Mouse (Mus musculus) CH12.LX (cell line): ENCODE measurements at regions not wholly inside any gene's neighbourhood (a gene's known extent, or its start where the extent isn't known, plus 50 kb on each side); places are given as distances from the start of the nearest gene placed in this dataset.

Experiments used
- DNase-seq: peaks from one replicate; pipeline ENCODE4 v3.0.0-alpha.2; 2013; ENCODE audit errors: extremely low read depth
- H3K27ac ChIP-seq: 2 replicates; pipeline ENCODE4 v1.5.1; 2012; ENCODE audit warnings: low read depth, mild to moderate bottlenecking, control low read depth, moderate library complexity; ENCODE audit not compliant: insufficient read depth
- H3K27me3 ChIP-seq: replicated peaks from 2 replicates; pipeline ENCODE3; 2012; ENCODE audit warnings: inconsistent platforms
- H3K36me3 ChIP-seq, 2 experiments: replicated peaks in 1 of 2; 2 replicates each; pipeline versions ENCODE3 to v1.6.1; 2012; ENCODE audit warnings: inconsistent platforms in 1 of 2, low read length in 1 of 2, mild to moderate bottlenecking in 1 of 2, mixed read lengths in 1 of 2, moderate library complexity in 1 of 2; ENCODE audit not compliant: control insufficient read depth in 1 of 2, insufficient read depth in 1 of 2
- H3K4me1 ChIP-seq, 2 experiments: 2 replicates each; pipeline ENCODE4 v1.6.1; 2012; ENCODE audit warnings: inconsistent platforms in 1 of 2, moderate library complexity in 1 of 2; ENCODE audit not compliant: insufficient read depth in 2 of 2, control insufficient read depth in 1 of 2
- H3K4me2 ChIP-seq: 2 replicates; pipeline ENCODE4 v1.6.1; 2012; ENCODE audit warnings: low read depth, mild to moderate bottlenecking, control low read depth; ENCODE audit not compliant: poor library complexity, insufficient read depth, severe bottlenecking
- H3K4me3 ChIP-seq, 3 experiments: fragments of 150-350 bp in 1 of 3; sonication (generic) in 1 of 3; replicated peaks in 1 of 3; 2 replicates each; pipeline versions ENCODE3 to v1.5.1; 2011 to 2012; ENCODE audit warnings: low read depth in 2 of 3, low read length in 2 of 3, mild to moderate bottlenecking in 2 of 3, moderate library complexity in 2 of 3, control low read depth in 1 of 3, improper control_type of control experiment in 1 of 3, inconsistent platforms in 1 of 3, mixed read lengths in 1 of 3; ENCODE audit not compliant: poor library complexity in 1 of 3
- H3K79me2 ChIP-seq: replicated peaks from 2 replicates; pipeline ENCODE4 v1.6.1; 2012; ENCODE audit warnings: mild to moderate bottlenecking, moderate library complexity; ENCODE audit not compliant: control insufficient read depth, poor library complexity, insufficient read depth, severe bottlenecking; ENCODE audit errors: extremely low read depth
- H3K9ac ChIP-seq: 2 replicates; pipeline ENCODE4 v1.6.1; 2012; ENCODE audit warnings: low read depth, mild to moderate bottlenecking, control low read depth, moderate library complexity; ENCODE audit not compliant: insufficient read depth
- H3K9me3 ChIP-seq: replicated peaks from 2 replicates; pipeline ENCODE3; 2012; ENCODE audit warnings: low read length, inconsistent platforms, mixed read lengths
- EP300 ChIP-seq: IDR thresholded peaks from 2 replicates; pipeline ENCODE4 v1.6.1; 2011; ENCODE audit warnings: low read length, improper control_type of control experiment
- ETS1 ChIP-seq: conservative IDR thresholded peaks from 2 replicates; pipeline ENCODE4 v1.6.1; 2012; ENCODE audit warnings: low read depth, mild to moderate bottlenecking, inconsistent platforms, low read length, improper control_type of control experiment, moderate library complexity
- GABPA ChIP-seq: IDR thresholded peaks from 2 replicates; pipeline ENCODE4 v1.6.1; 2012; ENCODE audit warnings: low read depth, low read length, improper control_type of control experiment, inconsistent platforms; ENCODE audit not compliant: insufficient replicate concordance
- HCFC1 ChIP-seq: IDR thresholded peaks from 2 replicates; pipeline ENCODE4 v1.6.1; 2012; ENCODE audit warnings: low read depth, mild to moderate bottlenecking, inconsistent platforms, low read length, improper control_type of control experiment
- JUN ChIP-seq: IDR thresholded peaks from 2 replicates; pipeline ENCODE4 v1.6.1; 2011; ENCODE audit warnings: low read depth, mild to moderate bottlenecking, low read length, improper control_type of control experiment, moderate library complexity; ENCODE audit not compliant: insufficient read depth
- JUND ChIP-seq: conservative IDR thresholded peaks from 2 replicates; pipeline ENCODE4 v1.6.1; 2011; ENCODE audit warnings: low read depth, low read length, improper control_type of control experiment
- MAFK ChIP-seq: IDR thresholded peaks from 2 replicates; pipeline ENCODE4 v1.6.1; 2011; ENCODE audit warnings: low read length, improper control_type of control experiment; ENCODE audit not compliant: insufficient replicate concordance
- MAX ChIP-seq: IDR thresholded peaks from 2 replicates; pipeline ENCODE4 v1.6.1; 2011; ENCODE audit warnings: low read length, improper control_type of control experiment
- MAZ ChIP-seq: IDR thresholded peaks from 2 replicates; pipeline ENCODE4 v1.6.1; 2012; ENCODE audit warnings: low read depth, mild to moderate bottlenecking, inconsistent platforms, low read length, improper control_type of control experiment, moderate library complexity
- MXI1 ChIP-seq: IDR thresholded peaks from 2 replicates; pipeline ENCODE4 v1.6.1; 2011; ENCODE audit warnings: mild to moderate bottlenecking, low read depth, low read length, improper control_type of control experiment
- NELFE ChIP-seq: IDR thresholded peaks from 2 replicates; pipeline ENCODE4 v1.6.1; 2011; ENCODE audit warnings: low read depth, low read length, improper control_type of control experiment
- PAX5 ChIP-seq: IDR thresholded peaks from 2 replicates; pipeline ENCODE4 v1.6.1; 2012; ENCODE audit warnings: low read length, inconsistent platforms, mixed read lengths
- RAD21 ChIP-seq: IDR thresholded peaks from 2 replicates; pipeline ENCODE4 v1.6.1; 2011; ENCODE audit warnings: low read depth, mild to moderate bottlenecking, low read length, improper control_type of control experiment, moderate library complexity
- SIN3A ChIP-seq: IDR thresholded peaks from 2 replicates; pipeline ENCODE4 v1.6.1; 2012; ENCODE audit warnings: low read length, improper control_type of control experiment, inconsistent platforms
- SMC3 ChIP-seq: IDR thresholded peaks from 2 replicates; pipeline ENCODE4 v1.6.1; 2011; ENCODE audit warnings: low read depth, low read length, improper control_type of control experiment
- TCF12 ChIP-seq: IDR thresholded peaks from 2 replicates; pipeline ENCODE4 v1.6.1; 2014; ENCODE audit warnings: low read depth, mild to moderate bottlenecking, inconsistent platforms, low read length, improper control_type of control experiment
- UBTF ChIP-seq: IDR thresholded peaks from 2 replicates; pipeline ENCODE4 v1.6.1; 2012; ENCODE audit warnings: low read depth, mild to moderate bottlenecking, inconsistent platforms, low read length, improper control_type of control experiment, moderate library complexity
- ZC3H11A ChIP-seq: IDR thresholded peaks from 2 replicates; pipeline ENCODE4 v1.6.1; 2012; ENCODE audit warnings: low read depth, mild to moderate bottlenecking, inconsistent platforms, low read length, improper control_type of control experiment
- ZNF384 ChIP-seq: IDR thresholded peaks from 2 replicates; pipeline ENCODE4 v1.6.1; 2012; ENCODE audit warnings: low read depth, low read length, improper control_type of control experiment, inconsistent platforms
- dilution Hi-C: fragments of 300-500 bp; cut with MboI; formaldehyde crosslinking; loops from 2 replicates; pipeline ENCODE4 v1.14.3; 2020; ENCODE audit warnings: low sequenced_read_pairs; ENCODE audit not compliant: extremely low pct_unique_long_range_greater_than_20kb, extremely low pct_ligation_motif_present
- in situ Hi-C: fragments of 300-500 bp; cut with MboI; formaldehyde crosslinking; loops from 3 replicates; pipeline ENCODE4 v1.14.3; 2019; ENCODE audit warnings: low sequenced_read_pairs, low pct_ligation_motif_present, low pct_unique_long_range_greater_than_20kb, mixed read lengths

GRCm38 (mm10) chr13:34462808-34463511 lies 118.0 kb upstream of the Slc22a23 start:
- dilution Hi-C loops = no loop called here

GRCm38 (mm10) chr13:34462206-34462807 lies 117.3 kb upstream of the Slc22a23 start:
- TF ChIP-seq MAFK = peak; percentile 90
- no peak for TF ChIP-seq ZC3H11A
- Histone ChIP-seq H3K27me3 (no peaks in the 10 kb centered on the region), H3K9ac (no peak overlapping the region), H3K4me3 (no peak overlapping the region), H3K27ac (no peak overlapping the region), H3K36me3 (no peaks in the 10 kb centered on the region), H3K9me3 (no peaks in the 10 kb centered on the region), H3K4me2 (no peak overlapping the region), H3K79me2 (no peaks in the 10 kb centered on the region), H3K4me1 (peaks cover 7 to 8% of the 10 kb centered on the region in 2 experiments; a peak in 3 of 4 replicates)
- in situ Hi-C loops (no loop called here), dilution Hi-C loops (no loop called here)
- DNase-seq = no peak

More at GRCm38 (mm10) chr13:34462808-34463511, 118.0 kb upstream of the Slc22a23 start:
- no peaks in the 10 kb centered on the region for H3K9me3 ChIP-seq
- no peaks in the 10 kb centered on the region for H3K27me3 ChIP-seq
- H3K36me3 ChIP-seq = no peaks in the 10 kb centered on the region
- no peaks in the 10 kb centered on the region for H3K79me2 ChIP-seq
- H3K9ac ChIP-seq = no peak overlapping the region
- no peak overlapping the region for H3K27ac ChIP-seq
- peaks cover 7 to 8% of the 10 kb centered on the region in 2 experiments; a peak in 3 of 4 replicates for H3K4me1 ChIP-seq
- in situ Hi-C loops = no loop called here
- DNase-seq = no peak
- H3K4me3 ChIP-seq = no peak overlapping the region
- TF ChIP-seq JUN = no peak
- no peak for TF ChIP-seq JUND
- TF ChIP-seq ETS1 = no peak
- TF ChIP-seq ZNF384 = no peak
- TF ChIP-seq MXI1 = no peak
- TF ChIP-seq GABPA = no peak
- no peak for TF ChIP-seq MAX
- no peak for TF ChIP-seq MAZ
- TF ChIP-seq TCF12 = no peak
- TF ChIP-seq PAX5 = no peak
- no peak for TF ChIP-seq UBTF
- TF ChIP-seq NELFE = no peak
- no peak for TF ChIP-seq EP300
- TF ChIP-seq HCFC1 = no peak
- no peak for TF ChIP-seq ZC3H11A
- no peak for TF ChIP-seq SIN3A
- TF ChIP-seq SMC3 = no peak
- no peak for TF ChIP-seq RAD21
- H3K4me2 ChIP-seq = no peak overlapping the region
